Mouse (Mus musculus) heart, embryonic 11.5 days (tissue): Measurements from ENCODE around the gene Cenpa. TPM values are rescaled to one million over a fixed set of nuclear protein-coding genes. Genes with fewer than 3 reads are reported as not detected.
A peak's percentile ranks its signal among the peaks of the same experiment; 100 is the strongest.

Experiments
- ATAC-seq: fragments of 200-750 bp; cut with Nextera tagmentation; replicated peaks from 2 replicates; pipeline ENCODE4 v1.8.0; 2017; ENCODE audit warnings: moderate library complexity; ENCODE audit not compliant: insufficient number of reproducible peaks, low FRiP score, low TSS enrichment
- H3K27ac ChIP-seq: fragments of 300-500 bp; sonication (generic); 2 replicates; pipeline ENCODE4 v1.5.1; 2014; ENCODE audit warnings: mild to moderate bottlenecking, low read depth, low read length
- H3K27me3 ChIP-seq: fragments of 300-500 bp; sonication (generic); 2 replicates; pipeline ENCODE4 v1.6.1; 2014; ENCODE audit warnings: mild to moderate bottlenecking, low read length, mixed read lengths; ENCODE audit not compliant: control insufficient read depth, insufficient read depth
- H3K36me3 ChIP-seq: fragments of 300-500 bp; sonication (generic); 2 replicates; pipeline ENCODE4 v1.6.1; 2014; ENCODE audit warnings: mild to moderate bottlenecking, low read length, moderate library complexity, mixed read lengths; ENCODE audit not compliant: control insufficient read depth, insufficient read depth
- H3K4me1 ChIP-seq: fragments of 300-500 bp; sonication (generic); 2 replicates; pipeline ENCODE4 v1.6.1; 2014; ENCODE audit warnings: low read length; ENCODE audit not compliant: control insufficient read depth, insufficient read depth
- H3K4me2 ChIP-seq: fragments of 300-500 bp; sonication (generic); 2 replicates; pipeline ENCODE4 v1.6.1; 2014; ENCODE audit warnings: mild to moderate bottlenecking, moderate library complexity
- H3K4me3 ChIP-seq: fragments of 300-500 bp; sonication (generic); 2 replicates; pipeline ENCODE4 v1.5.1; 2014; ENCODE audit warnings: low read depth, low read length
- H3K9ac ChIP-seq: fragments of 300-500 bp; sonication (generic); 2 replicates; pipeline ENCODE4 v1.6.1; 2014; ENCODE audit warnings: mild to moderate bottlenecking, low read depth, low read length, moderate library complexity
- H3K9me3 ChIP-seq: fragments of 300-500 bp; sonication (generic); replicated peaks from 2 replicates; pipeline ENCODE4 v1.6.1; 2016; ENCODE audit warnings: low read length; ENCODE audit not compliant: control insufficient read depth
- WGBS: fragments of 180-500 bp; shearing (Covaris S2); extraction: QIAGEN DNeasy Blood & Tissue Kit; methylation state at CpG from one replicate; pipeline ENCODE4 v1.1.7; 2014; ENCODE audit not compliant: insufficient replicate concordance; 5-methylcytosine and 5-hydroxymethylcytosine counted together
- microRNA-seq: library from miRNA; unstranded; fragments of <30 nt; microRNA quantifications from one replicate; pipeline ENCODE4, GENCODE M21; 2016; ENCODE audit warnings: borderline number of aligned reads
- polyA plus RNA-seq: library from polyadenylated mRNA; unstranded; fragments of >200 nt; fragmentation: Nextera tagmentation; extraction: Ambion mirVana; gene quantifications from 2 replicates; pipeline ENCODE4 v1.2.1, GENCODE M21; 2014

The Cenpa gene
- polyA plus RNA-seq, 1 experiment from 2014 or later: 306 TPM

DNA sequence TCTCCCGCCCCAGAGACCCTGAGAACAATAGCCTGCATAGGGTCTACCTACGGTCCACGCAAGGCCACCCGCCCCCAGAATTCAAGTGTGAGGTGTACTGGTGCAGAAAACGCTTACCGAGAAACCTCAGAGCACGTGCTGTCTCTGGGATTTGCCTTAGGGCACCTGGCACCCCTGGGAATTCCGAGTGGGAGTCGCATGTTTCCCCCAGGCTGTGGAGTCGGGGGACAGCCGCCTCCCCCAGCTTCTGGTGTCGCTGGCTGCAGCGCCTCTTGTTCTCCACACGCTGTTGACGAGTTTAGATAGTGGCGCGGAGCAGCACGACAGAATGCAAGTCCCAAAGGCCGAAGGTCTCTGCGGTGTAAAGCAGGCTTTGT, 46.7 kb downstream of the Cenpa start:
- 1% methylated on average over 20 of the region's 20 CpGs for WGBS
- Histone ChIP-seq H3K4me1 (peaks cover 7% of the 10 kb centered on the region), H3K36me3 (no peaks in the 10 kb centered on the region), H3K4me3 (peak overlapping the region; percentile 57), H3K9ac (peak overlapping the region; percentile 58), H3K27me3 (peaks cover 35% of the 10 kb centered on the region), H3K9me3 (no peaks in the 10 kb centered on the region), H3K27ac (no peak overlapping the region), H3K4me2 (peak overlapping the region; percentile 93)
- ATAC-seq: no peak

DNA sequence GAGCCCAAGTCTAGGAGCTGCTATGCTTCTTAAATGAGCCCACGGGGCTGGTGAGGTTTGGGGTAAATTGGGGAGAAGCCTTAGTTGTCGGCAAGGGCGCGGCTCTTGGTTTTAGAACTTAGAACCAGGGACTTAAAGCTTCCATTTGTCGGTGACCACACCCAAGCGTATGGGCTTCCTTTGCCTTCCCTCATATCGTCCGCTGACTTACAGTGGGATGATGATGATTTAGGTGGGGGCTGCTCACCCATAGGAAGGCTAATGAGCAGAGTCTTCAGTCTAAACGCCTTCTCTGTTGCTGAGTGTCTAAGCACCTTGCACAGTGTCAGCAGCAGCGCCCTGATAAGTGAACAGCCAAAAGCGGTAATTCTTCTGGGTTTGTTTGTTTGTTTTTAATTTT, 47.1 kb downstream of the Cenpa start:
- no peaks in the 10 kb centered on the region for H3K9me3 ChIP-seq
- no peak overlapping the region for H3K27ac ChIP-seq
- H3K4me1 ChIP-seq: peaks cover 7% of the 10 kb centered on the region
- H3K4me2 ChIP-seq: peak overlapping the region; percentile 93
- peaks cover 35% of the 10 kb centered on the region for H3K27me3 ChIP-seq
- 23% methylated on average over 11 of the region's 11 CpGs for WGBS
- no peaks in the 10 kb centered on the region for H3K36me3 ChIP-seq
- H3K4me3 ChIP-seq: peak overlapping the region; percentile 57
- ATAC-seq: no peak
- peak overlapping the region; percentile 58 for H3K9ac ChIP-seq

DNA sequence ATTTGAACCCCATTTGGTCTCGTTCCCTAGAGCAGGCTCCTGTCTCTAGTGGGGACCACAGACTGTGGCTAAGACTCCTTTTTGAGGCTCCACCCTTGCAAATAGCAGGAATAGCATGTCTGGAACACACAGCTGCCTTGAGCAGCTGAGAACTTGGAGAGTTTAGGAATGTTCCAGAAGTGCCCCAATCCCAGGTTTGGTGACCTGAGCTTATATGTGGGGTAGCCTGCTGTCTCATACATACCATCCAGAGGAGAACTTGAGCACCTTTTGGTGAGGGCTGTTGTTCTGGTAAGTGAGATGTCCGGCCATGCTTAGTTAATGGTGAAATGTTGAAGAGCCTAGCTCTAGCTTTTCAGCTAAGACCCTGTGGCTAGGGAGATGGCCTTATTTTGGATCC, 49.7 kb downstream of the Cenpa start:
- Histone ChIP-seq H3K36me3 (no peaks in the 10 kb centered on the region), H3K27me3 (peaks cover 30% of the 10 kb centered on the region), H3K4me3 (no peak overlapping the region), H3K4me1 (peaks cover 7% of the 10 kb centered on the region), H3K4me2 (no peak overlapping the region), H3K27ac (no peak overlapping the region), H3K9me3 (no peaks in the 10 kb centered on the region), H3K9ac (no peak overlapping the region)
- no peak for ATAC-seq
- WGBS: 83% methylated on average over 2 of the region's 2 CpGs

DNA sequence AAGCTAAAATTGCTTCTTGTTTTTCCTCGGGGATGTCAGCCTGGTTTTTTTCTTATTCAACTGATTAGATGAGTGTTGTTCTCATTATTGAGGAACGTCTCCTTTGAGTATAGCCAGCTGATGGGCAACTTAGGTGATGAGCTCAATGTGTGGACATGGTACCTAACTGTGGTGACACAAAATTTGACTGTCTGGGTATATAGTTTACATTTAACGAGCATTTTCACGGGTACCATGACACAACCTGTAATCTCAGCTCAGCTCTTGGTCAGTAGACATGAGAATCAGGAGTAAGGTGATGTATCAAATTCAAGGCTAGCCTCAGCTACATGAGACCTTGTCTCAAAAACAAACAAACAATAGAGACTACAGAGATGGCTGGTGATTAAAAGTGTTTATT, 50.9 kb downstream of the Cenpa start:
- Histone ChIP-seq H3K36me3 (no peaks in the 10 kb centered on the region), H3K27ac (no peak overlapping the region), H3K9ac (no peak overlapping the region), H3K4me3 (no peak overlapping the region), H3K27me3 (peaks cover 20% of the 10 kb centered on the region), H3K9me3 (no peaks in the 10 kb centered on the region), H3K4me1 (peaks cover 3% of the 10 kb centered on the region), H3K4me2 (no peak overlapping the region)
- ATAC-seq: no peak
- 79% methylated on average over 4 of the region's 4 CpGs for WGBS

DNA sequence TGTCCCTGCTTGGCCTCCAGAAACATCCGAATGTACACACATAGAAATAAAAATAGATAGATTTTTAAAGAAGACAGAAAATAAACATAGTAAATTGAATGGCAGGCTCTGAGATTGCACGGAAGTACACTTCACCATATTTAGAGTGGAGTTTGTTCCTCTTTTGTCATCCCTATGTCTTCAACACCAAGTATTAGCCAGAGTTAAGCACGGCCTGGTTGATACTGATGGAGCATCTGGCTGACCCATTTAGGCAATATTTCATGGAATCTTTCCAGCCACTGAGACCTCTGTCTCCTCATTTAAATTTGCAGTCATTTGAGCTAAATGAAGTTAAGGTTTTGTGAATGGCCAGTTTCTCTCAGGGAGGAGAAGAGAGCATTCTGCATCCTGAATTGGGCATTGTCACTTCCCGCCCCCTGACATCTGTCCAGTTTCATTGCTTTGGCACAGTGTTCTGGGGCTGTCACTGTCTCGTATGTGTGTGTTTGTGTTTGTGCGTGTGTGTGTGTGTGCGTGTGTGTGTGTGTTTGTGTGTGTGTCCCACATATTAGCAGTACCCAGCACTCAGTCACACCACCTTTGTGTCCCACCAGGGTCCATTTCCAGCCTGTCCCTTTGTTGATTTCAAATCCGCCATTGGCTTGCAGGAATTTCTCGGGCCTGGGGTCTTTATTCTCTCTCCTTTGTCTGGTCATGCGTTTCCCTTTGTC, 51.6 kb downstream of the Cenpa start:
- Histone ChIP-seq H3K4me1 (no peaks in the 10 kb centered on the region; the same call in 1 of the 2 replicates), H3K36me3 (no peaks in the 10 kb centered on the region), H3K9ac (no peak overlapping the region), H3K27me3 (peaks cover 14% of the 10 kb centered on the region), H3K4me3 (no peak overlapping the region), H3K4me2 (no peak overlapping the region), H3K27ac (no peak overlapping the region), H3K9me3 (no peaks in the 10 kb centered on the region)
- no peak for ATAC-seq
- WGBS: 76% methylated on average over 10 of the region's 10 CpGs

DNA sequence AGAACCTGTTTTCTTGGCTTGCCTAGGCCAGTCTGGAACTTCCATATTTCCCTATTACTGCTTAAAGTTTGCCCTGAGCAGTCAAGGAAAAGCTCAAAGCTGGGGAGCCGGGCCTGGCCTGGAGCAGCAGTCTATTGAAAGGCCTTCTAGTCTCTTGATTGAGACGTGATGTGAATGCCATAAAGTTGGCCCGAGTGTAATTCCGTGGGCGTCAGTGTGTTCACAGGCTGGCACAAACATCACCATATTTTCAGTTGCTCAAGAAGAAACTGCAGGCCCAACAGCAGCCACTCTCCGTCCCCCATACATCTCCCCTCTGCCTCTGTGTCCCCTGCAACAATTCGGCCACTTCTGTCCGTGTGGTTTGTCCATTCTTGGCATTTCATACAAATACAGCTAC, 55.4 kb downstream of the Cenpa start:
- H3K4me2 ChIP-seq: no peak overlapping the region
- 83% methylated on average over 8 of the region's 8 CpGs for WGBS
- no peaks in the 10 kb centered on the region for H3K27me3 ChIP-seq
- H3K27ac ChIP-seq: no peak overlapping the region
- no peak overlapping the region for H3K9ac ChIP-seq
- H3K4me3 ChIP-seq: no peak overlapping the region
- no peaks in the 10 kb centered on the region for H3K36me3 ChIP-seq
- no peaks in the 10 kb centered on the region for H3K9me3 ChIP-seq
- H3K4me1 ChIP-seq: no peaks in the 10 kb centered on the region
- no peak for ATAC-seq

Small RNAs within 50 kb of the gene (microRNA-seq; reads per million reads assigned to microRNA genes)
- not detected for gene Mir5625

Other genes starting within 250 kb of the Cenpa start
- gene Otof, start 204.8 kb upstream of the Cenpa start, polyA plus RNA-seq: 0.03 and 0.13 TPM in 2 replicates
- gene 1700001C02Rik, start 200.7 kb upstream of the Cenpa start, polyA plus RNA-seq: not detected in 2 replicates
- gene Cib4, start 120.9 kb upstream of the Cenpa start, polyA plus RNA-seq: not detected in 2 replicates
- 36.8 and 37.8 TPM in 2 replicates for gene Kcnk3, start 78.6 kb upstream of the Cenpa start, polyA plus RNA-seq
- 21.6 and 22.9 TPM in 2 replicates for gene Slc35f6, start 18.8 kb upstream of the Cenpa start, polyA plus RNA-seq
- 2.9 and 3.5 TPM in 2 replicates for gene Dpysl5, start 44.8 kb downstream of the Cenpa start, polyA plus RNA-seq
- gene Mapre3, start 147.9 kb downstream of the Cenpa start, polyA plus RNA-seq: 14.2 and 17.9 TPM in 2 replicates
- 47.8 and 48.2 TPM in 2 replicates for gene Tmem214, start 201.2 kb downstream of the Cenpa start, polyA plus RNA-seq
- 12.9 and 14.5 TPM in 2 replicates for gene Agbl5, start 221.9 kb downstream of the Cenpa start, polyA plus RNA-seq
- gene Ost4, start 241.0 kb downstream of the Cenpa start, polyA plus RNA-seq: 445 and 470 TPM in 2 replicates
- 90.5 and 123 TPM in 2 replicates for gene Emilin1, start 246.6 kb downstream of the Cenpa start, polyA plus RNA-seq